Mouse (Mus musculus) thymus, adult 2 months (tissue): ENCODE data around the gene Ankdd1a.

Source experiments
- CTCF ChIP-seq: fragments of 200-500 bp; IDR thresholded peaks from 2 replicates; pipeline ENCODE4 v1.5.1; 2012; ENCODE audit warnings: mild to moderate bottlenecking, control low read depth, low read length, moderate library complexity, borderline replicate concordance; ENCODE audit not compliant: control insufficient read depth, poor library complexity, insufficient read depth; ENCODE audit errors: extremely low read depth
- POLR2A ChIP-seq: fragments of 200-500 bp; IDR thresholded peaks from 2 replicates; pipeline ENCODE4 v1.6.1; 2012; ENCODE audit warnings: mild to moderate bottlenecking, low read length, control low read depth, moderate library complexity; ENCODE audit not compliant: control insufficient read depth, poor library complexity, insufficient read depth; ENCODE audit errors: extremely low read depth

DNA sequence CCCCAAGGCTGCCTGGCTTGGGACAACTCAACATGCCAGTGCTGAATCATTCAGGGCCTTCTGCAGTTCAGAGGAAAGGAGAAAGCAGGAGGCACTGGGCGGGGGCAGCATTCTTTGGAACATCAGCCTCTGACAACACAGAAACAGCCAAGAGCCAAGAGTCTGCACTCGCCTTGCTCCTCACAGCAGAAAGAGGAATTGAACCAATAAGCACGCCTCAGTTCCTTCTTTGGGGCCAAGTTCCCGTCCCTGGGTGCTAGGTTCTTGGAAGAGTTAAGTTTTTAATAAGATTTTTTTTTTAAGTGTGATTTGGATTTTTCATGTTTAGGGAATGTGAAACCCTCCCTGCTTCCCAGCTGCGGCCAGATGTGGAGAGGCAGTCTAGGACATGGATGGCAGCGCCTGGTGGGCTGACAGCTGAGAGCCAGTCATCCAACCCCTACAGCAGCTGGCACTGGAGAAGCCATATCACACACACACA is 49.5 kb upstream of the Ankdd1a start:
- TF ChIP-seq CTCF = no peak
- TF ChIP-seq POLR2A = no peak
